Mouse (Mus musculus) cerebellum, adult 9-11 months (tissue): ENCODE measurements around the gene Krtap3-3.
"Not testable (repeated sequence)": the region's sequence is repeated elsewhere in the genome, so short reads cannot be mapped to it uniquely, and the experiment has no call there.

Experiments used
- DNase-seq: peaks from one replicate; pipeline ENCODE4 v3.0.0; 2022

Gene Krtap3-3

GRCm38 (mm10) chr11:99550765-99551164 is at the start of gene Krtap3-3:
Gene Krtap3-3 (minus strand): TSS chr11:99550865.
- no peak for DNase-seq

DNA sequence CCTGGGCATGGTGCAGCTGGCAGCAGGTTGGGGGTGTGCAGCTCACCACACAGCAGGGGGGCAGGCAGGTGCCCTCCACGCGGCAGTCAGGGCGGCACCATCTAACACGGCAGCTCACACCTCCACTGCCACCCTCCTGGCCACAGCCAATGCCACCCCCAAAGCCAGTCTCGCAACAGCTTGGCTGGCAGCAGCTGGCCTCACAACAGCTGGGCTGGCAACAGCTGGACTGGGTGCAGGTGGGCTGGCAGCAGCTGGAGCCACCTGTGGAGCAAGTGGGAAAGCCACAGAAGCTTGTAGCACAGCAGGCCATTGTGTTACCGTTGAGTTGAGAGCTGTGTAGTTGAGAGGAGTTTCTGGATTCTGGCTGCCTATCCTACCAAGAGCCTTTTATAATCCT is 47.1 kb upstream of the Krtap3-3 start, which contains the start of gene Krtap9-3:
Krtap9-3 (minus strand) TSS at position 364 of the 400 bp plus-strand sequence.
- DNase-seq = not testable (repeated sequence)

DNA sequence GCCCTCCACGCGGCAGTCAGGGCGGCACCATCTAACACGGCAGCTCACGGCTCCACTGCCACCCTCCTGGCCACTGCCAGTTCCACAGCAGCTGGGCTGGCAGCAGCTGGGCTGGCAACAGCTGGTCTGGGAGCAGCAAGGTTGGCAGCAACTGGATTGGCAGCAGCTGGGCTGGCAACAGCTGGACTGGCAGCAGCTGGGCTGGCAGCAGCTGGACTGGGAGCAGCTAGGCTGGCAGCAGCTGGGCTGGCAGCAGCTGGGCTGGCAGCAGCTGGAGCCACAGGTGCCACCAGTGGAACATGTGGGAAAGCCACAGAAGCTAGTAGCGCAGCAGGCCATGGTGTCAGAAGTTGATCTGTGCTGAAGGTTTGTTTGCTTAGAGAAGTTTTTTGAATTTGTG is 40.3 kb upstream of the Krtap3-3 start, which contains the start of gene Krtap1-3:
Krtap1-3 (minus strand) TSS at position 359 of the 400 bp plus-strand sequence.
- no peak for DNase-seq

DNA sequence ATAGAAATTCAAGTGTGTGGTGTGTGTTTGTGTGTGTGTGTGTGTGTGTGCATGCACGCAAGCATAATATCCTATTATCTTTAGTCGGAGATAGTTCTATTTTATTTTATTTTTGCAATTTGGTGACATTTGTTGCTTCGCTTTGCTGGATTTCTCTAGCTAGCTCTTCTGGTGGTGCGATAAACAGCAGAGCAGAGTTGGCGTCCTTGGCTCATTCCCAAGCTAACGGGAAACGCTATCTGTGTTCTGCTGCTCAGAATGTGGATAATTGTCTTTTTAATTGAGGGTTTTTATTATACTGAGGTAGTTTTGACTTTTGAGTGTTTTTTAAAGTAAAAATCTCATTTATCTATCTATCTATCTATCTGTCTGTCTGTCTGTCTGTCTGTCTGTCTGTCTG is 34.4 kb upstream of the Krtap3-3 start:
- no peak for DNase-seq

- no peak for DNase-seq
These were observed 32.6 kb upstream of the Krtap3-3 start, which contains the start of gene Krtap1-4 for GRCm38 (mm10) chr11:99583245-99583704. Gene Krtap1-4 (minus strand): TSS chr11:99583654.

DNA sequence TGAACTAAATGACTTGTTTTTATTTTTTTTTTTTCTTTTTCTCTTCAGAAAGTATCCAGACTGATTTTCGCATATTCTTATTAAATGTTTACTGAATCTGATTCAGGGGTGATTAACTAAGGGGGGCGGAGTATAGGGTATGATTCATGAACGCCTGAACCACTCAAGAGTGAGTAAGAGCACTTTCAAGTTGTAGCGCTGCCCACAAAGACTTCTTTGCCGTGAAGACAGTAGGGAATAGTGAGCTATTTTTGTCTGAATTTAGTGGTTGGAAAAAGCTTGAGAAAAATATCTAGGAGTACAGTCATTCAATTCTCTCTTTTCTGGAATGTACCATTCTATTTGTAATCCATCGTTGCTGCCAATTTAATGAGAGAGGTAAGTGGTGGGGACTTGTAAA is 30.9 kb upstream of the Krtap3-3 start:
- DNase-seq = no peak

- no peak for DNase-seq
These were observed 30.4 kb upstream of the Krtap3-3 start for GRCm38 (mm10) chr11:99581051-99581450.

DNA sequence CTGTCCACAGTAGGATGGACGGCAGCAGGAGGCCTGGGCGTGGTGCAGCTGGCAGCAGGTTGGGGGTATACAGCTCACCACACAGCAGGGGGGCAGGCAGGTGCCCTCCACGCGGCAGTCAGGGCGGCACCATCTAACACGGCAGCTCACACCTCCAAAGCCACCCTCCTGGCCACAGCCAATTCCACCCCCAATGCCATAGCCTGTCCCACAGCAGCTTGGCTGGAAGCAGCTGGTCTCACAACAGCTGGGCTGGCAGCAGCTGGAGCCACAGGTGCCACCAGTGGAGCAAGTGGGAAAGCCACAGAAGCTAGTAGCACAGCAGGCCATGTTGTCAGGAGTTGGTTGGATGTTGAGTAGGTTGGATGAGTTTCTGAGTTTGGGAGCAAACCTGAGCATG is 30.0 kb upstream of the Krtap3-3 start, which contains the start of gene Krtap1-5:
Krtap1-5 (minus strand) TSS at position 381 of the 400 bp plus-strand sequence.
- DNase-seq = no peak

GRCm38 (mm10) chr11:99574106-99574505 is 23.4 kb upstream of the Krtap3-3 start:
- peak; percentile 28 for DNase-seq

- no peak for DNase-seq
These were observed 22.5 kb upstream of the Krtap3-3 start for GRCm38 (mm10) chr11:99573164-99573563.

DNA sequence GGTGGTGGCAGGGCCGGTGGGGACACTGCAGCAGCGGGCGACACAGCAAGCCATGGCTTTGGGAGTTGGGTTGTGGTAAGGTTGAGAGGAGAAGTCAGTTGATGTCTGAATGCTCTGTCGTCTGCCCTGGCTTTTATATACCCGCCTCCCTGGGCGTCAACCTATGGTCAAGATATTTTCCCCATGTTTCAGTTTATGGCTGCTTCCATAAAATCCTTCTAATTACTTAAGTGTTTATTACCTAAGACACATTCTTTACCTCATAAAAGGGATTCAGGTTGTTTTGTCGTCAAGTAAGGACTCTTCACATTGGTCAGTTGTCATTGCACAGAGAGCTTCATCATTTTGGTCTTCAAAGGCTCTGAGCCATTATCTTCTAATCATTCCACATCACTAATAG is 15.9 kb upstream of the Krtap3-3 start, which contains the start of gene Krtap3-1:
Krtap3-1 (minus strand) TSS at position 101 of the 400 bp plus-strand sequence.
- no peak for DNase-seq

DNA sequence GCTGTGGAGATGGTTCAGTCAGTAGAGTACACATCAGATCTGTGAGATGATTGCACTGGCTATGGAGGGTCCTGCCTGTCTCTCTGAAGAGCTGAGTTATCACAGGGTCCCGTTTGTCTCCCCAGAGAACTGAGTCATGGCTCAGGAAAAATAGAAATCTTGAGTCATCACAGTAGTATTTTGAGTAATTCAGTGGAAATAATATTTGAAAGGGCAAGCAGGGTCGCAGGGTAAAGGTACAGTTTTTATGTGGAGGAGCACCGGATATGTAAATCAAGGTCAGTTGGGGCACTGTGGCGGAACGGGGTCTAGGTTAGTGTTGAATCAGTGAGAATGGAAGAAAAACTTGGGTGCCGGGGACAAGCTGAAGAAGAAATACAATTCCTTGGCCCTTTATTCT is 11.9 kb upstream of the Krtap3-3 start:
- no peak for DNase-seq

DNA sequence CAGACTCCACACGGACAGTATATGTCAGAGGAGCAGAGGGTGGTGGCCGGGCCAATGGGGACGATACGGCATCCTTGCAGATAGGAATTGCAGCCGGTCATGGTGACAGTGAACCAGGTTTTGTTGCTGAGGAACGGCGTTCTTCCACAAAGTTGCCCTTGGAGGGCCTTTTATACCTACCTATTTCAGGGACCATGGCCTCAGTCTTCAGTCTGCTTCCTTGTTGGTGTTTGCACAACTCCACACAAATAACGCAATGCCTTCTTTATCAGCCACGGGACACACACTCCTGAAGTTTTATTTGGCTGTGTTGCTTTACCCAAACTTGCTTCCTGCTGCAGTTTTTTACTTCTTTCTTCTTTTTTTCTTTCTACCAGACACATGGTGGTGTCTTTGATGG is 8.7 kb upstream of the Krtap3-3 start, which contains the start of gene Gm11939:
Gm11939 (minus strand) TSS at position 101 of the 400 bp plus-strand sequence.
- DNase-seq = no peak

DNA sequence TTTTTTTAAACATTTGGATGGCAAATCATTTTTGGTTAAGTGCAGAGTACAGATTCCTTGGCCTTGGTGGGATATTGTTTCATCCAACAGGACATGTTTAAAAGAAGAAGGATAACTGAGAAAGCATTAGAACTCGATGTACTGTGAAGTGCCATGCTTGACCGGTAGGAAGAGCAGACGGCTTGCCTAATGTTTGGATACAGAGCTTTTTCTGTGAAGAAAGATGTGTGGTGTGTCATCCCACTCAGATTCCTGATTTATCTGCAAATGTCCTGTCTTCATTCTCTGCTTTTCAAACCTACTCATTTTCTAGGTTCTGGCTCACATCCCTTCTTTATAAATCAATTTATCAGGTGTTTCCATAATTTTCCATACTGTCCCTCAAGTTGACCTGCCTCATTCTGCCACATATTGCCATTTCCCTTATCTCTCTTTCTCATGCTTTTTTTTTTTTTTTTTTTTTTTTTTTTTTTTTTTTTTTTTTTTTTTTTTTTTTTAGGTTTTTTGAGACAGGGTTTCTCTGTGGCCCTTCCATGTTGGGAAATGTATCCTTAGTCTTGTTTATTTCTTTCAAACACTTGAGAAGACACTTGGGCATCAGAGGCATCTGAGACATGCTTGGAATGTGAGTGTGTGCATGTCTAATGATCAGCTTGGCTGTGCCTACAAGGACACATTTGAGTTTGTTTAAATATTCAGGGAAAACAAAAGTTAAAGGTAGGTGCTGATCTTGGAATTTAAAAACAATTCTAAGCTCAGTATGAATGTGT is 7.5 kb upstream of the Krtap3-3 start:
- DNase-seq = no peak

GRCm38 (mm10) chr11:99556753-99557152 is 6.1 kb upstream of the Krtap3-3 start, which contains the start of gene Krtap3-2:
Gene Krtap3-2 (minus strand): TSS chr11:99556853.
- no peak for DNase-seq

DNA sequence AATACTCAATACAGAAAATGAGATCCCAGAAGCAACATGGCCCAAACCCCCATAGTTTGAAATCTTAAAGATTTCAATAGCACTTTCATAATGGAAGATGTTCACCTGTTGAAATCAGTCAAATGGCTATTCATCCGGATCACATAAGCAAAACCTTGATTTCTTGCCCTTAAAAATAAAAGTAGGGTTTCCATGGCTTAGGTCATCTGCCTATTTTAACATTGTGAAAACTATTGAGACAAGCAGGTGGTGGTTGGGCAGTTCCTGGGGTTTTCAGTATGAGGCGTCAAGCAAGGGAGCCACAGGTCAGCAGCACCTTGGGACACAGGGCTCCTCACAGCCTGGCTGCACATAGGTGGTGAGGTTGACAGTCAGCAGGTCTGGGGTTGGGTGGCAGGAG is 5.5 kb upstream of the Krtap3-3 start:
- no peak for DNase-seq

DNA sequence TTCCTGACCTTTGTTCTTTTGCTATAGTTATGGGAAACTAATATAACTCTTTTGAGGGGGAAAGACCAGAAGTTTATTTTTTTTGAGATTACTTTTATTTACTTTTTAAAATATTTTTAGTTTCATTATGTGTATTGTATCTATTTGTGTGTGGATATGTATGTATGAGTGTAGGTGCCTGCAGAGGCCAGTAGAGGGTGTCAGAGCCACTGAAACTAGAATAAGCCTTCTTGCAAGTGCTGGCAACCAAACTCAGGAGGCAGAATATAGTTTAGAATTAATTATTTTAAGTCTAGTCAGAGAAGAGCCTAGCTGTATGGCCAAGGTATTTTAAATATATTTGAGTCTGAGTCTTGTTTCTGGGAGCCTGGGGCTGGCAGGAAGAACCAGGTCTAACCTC is 2.8 kb downstream of the Krtap3-3 start:
- no peak for DNase-seq

DNA sequence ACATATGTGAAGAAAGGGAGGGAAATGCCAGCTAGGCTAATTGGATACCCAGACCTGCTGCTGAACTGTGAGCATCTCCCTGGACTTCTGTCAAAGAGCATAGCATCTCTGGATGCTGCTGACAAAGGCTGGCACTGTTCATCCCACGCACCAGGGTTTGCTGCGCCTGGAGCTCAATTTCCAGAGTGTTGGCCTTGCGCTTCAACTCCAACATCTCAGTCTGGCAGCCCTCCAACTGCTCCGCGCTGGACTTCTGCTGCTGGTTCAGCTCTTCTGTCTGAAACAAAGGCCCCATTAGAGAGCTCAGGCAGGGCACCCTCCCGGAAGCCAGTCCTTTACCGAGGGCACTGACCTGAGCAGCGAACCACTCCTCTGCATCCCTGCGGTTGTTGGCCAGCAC is 10.9 kb downstream of the Krtap3-3 start:
- DNase-seq = peak; percentile 41

GRCm38 (mm10) chr11:99521288-99521860 is 29.3 kb downstream of the Krtap3-3 start, which contains the start of gene Krt39:
Gene Krt39 (minus strand): TSS chr11:99521338.
- no peak for DNase-seq

- no peak for DNase-seq
These were observed 36.6 kb downstream of the Krtap3-3 start for GRCm38 (mm10) chr11:99514098-99514497.
